Mouse (Mus musculus): ENCODE results near the gene Zfp846.

Zfp846 gene

DNA sequence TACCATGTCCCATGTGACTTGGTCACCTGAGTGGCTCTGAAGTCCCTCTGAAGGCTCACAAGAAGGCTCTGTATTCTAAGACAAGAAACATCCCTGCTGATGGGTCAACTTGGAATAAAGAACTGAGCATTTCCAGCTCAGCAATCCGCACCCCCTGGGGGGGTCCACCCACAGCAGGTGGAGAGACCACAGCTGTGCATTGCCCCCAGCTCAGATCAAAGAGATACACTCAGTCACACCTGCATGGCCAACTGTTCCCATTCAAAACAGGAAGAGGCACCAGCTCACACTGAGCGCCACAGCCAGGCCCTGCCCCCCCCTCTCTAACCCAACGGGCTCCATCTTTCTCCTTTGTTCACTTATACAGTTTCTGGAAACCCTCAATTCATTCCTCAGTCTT lies 55.2 kb downstream of the Zfp846 start:
- intact Hi-C loops (cut with DNase I) = no loop called here

- intact Hi-C loops (cut with DNase I) = no loop called here
Measured at GRCm38 (mm10) chr9:20636790-20637189, 55.7 kb downstream of the Zfp846 start.

- intact Hi-C loops (cut with DNase I) = no loop called here
Measured at GRCm38 (mm10) chr9:20638552-20638951, 57.5 kb downstream of the Zfp846 start.

GRCm38 (mm10) chr9:20639486-20639885 lies 58.4 kb downstream of the Zfp846 start:
- intact Hi-C loops (cut with DNase I) = no loop called here

DNA sequence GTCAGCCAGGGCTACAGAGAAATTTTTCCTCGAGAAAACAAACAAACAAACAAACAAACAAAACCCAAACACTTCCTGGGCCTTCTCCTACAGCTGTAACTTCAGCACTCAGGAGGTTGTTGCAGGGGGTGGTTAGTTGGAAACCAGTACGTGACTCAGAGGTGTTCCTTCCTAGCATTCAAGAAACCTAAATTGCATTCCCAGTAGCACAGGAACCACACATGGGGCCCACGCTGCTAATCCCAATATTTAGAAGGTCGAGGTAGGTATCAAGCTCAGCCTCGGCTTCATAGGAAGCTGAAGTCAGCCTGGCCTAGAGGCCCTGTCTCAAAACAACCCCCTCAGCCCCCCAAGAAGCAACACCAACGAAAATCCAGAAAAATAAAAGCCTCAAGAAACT lies 60.4 kb downstream of the Zfp846 start:
- intact Hi-C loops (cut with DNase I) = loop anchor here (10.0 kb wide), 1 partner anchor 177 kb away; the partner anchor contains the start of gene Zfp26

GRCm38 (mm10) chr9:20642101-20642895 lies 61.2 kb downstream of the Zfp846 start, which contains the start of gene Ubl5:
TSS of gene Ubl5 (plus strand) at chr9:20642878.
- intact Hi-C loops (cut with DNase I) = loop anchor here (10.0 kb wide), 1 partner anchor 177 kb away; the partner anchor contains the start of gene Zfp26

DNA sequence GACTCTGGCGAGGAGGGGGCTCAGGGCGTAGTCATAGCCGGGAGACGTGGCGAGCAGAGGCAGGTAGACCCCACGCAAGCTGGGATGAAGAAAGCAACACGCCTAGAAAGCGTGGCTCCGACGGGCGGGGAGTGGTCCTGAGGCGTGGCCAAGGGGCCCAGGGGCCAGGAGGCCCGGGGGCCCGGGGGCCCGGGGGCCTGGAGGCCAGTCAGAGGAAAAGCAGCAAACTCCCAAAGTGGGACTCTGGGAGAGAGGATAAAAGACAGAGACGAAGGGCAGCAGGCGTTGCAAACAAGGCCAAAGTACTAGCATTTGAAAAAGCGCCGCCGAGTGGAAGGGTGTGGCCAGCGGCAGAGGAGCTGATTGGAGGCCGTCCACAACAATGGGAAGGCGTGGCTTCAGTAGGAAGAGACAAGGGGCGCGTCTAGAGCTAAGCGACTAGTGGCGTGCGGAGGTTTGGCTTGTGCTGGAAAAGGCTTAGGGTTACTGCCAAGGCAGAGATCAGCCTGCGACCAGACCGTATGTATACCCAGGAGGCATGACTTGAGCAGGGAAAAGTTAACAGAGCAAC lies 61.9 kb downstream of the Zfp846 start:
- intact Hi-C loops (cut with DNase I) = loop anchor here (10.0 kb wide), 1 partner anchor 178 kb away; the partner anchor contains the start of gene Zfp26

- intact Hi-C loops (cut with DNase I) = loop anchor here (10.0 kb wide), 1 partner anchor 179 kb away; the partner anchor contains the start of gene Zfp26
Measured at GRCm38 (mm10) chr9:20643781-20644180, 62.7 kb downstream of the Zfp846 start.

GRCm38 (mm10) chr9:20644360-20645081 lies 63.4 kb downstream of the Zfp846 start, which contains the start of gene Fbxl12:
TSS of gene Fbxl12 (minus strand) at chr9:20644767.
- intact Hi-C loops (cut with DNase I) = loop anchor here (10.0 kb wide), 1 partner anchor 180 kb away; the partner anchor contains the start of gene Zfp26

DNA sequence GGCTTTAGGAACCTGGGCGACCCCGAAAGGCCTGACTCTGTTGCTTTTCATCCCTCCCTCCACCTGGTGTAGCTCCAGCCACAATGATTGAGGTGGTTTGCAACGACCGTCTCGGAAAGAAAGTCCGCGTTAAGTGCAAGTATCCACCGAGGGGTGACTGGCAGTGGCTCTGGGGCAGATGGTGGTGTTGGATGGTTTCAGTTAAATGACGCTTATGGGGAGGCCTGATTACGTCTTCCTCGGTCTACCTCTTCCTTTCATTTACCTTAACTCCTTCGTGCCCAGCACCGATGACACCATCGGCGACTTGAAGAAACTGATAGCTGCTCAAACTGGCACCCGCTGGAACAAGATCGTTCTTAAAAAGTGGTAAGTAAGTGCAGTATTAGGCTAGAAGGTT lies 64.0 kb downstream of the Zfp846 start:
- intact Hi-C loops (cut with DNase I) = loop anchor here (10.0 kb wide), 1 partner anchor 180 kb away; the partner anchor contains the start of gene Zfp26

DNA sequence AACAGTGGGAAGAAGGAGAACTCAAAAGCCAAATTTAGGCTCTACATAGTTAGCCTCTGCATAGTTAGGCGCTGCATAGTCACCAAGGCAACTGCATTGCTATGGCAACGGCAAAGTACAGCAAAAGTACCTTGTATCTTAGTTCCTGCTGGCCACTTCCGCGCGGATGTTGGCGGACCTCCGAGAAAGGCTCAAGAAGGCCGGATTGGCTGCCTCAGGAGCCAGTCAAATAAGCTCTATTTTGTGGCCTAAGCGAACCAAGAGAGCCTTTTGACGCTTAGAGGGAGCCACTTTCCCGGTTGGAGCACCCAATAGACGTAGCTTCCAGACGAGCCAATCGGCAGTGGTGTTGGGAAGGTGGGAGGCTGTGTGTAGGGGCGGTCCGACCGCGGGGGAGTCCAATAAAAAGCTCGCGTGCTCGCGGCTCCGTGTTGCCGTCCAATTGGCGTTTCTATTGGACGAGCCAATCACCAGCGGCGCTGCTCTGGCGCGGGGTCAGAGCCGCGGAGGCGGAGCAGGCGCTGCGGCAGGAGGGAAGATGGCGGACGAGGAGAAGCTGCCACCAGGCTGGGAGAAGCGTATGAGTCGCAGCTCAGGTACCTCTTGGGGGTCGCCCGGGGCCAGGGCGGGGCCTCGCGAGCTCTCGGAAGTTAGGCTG lies 70.6 kb downstream of the Zfp846 start, which contains the start of gene Pin1:
TSS of gene Pin1 (plus strand) at position 494 of the 658 bp plus-strand sequence.
- intact Hi-C loops (cut with DNase I) = no loop called here

DNA sequence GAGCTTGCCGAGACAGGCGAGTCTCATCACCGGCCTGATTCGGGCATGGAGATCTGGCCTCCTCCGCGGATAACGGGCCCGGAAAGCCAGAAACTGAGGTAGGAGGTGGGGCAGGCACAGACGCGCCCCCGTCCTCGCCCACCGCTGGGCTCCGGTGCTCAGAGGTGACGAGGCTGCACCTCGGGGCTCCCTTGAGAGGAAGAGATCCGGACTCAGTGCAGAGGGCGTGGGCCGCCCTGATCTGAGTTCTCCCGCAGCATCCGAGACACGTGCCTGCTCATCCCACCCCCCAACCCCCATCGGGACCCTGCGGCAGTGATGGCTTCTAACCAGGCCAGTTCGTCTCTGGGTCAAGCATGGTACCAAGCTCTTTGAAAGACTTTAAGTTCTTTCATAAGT lies 71.2 kb downstream of the Zfp846 start:
- intact Hi-C loops (cut with DNase I) = no loop called here

DNA sequence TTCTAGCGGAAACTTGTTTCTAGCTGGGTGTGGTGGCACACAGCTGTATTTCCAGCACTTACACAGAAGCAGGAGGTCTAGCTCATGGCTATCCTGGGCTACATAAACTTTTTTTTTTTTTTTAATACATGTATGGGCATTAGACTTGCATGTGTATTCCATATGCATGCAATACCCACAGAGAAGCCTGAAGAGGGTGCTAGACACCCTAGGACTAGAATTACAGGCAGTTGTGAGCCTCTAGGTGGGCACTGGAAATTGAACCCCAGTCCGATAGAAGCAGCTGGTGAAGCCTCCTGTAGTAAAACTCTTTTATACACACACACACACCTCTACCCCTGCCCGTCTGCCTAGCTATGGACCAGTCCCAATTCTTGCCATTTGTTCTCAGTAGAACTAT lies 72.8 kb downstream of the Zfp846 start:
- intact Hi-C loops (cut with DNase I) = no loop called here
